Mouse (Mus musculus): ENCODE measurements around the gene H3f3a. TPM values are rescaled to one million over a fixed set of nuclear protein-coding genes. Genes with fewer than 3 reads are reported as not detected.

Gene H3f3a
- polyA plus RNA-seq, 1 experiment from 2014 or later, result 2,557 TPM

DNA sequence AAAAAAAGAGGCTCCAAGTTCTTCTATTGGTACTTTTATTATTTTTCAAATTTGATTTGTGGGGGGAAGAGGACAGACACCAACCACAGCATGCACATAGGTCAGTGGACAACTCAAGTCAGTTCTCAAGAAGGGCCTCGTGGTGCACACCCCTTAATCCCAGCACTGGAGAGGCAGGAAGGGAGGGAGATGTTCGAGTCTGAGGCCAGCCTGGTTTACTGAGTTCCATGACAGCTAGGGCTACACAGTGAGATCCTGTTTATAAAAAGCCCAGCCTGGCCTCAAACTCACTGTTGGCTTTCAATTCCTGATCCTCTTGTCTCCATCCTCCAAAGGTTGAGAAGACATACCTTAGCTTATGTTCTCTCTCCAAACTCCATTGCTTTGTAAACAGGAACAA lies 12.9 kb downstream of the H3f3a start:
- H3K4me3 ChIP-seq (replicated peaks; ENCODE audit: low read depth, low read length), result no peak overlapping the region
- H3K9ac ChIP-seq (ENCODE audit: low read depth, low read length), result no peak overlapping the region
- H3K4me2 ChIP-seq (ENCODE audit: low read length), result no peak overlapping the region
- 62% methylated on average over 2 of the region's 2 CpGs for WGBS
- TF ChIP-seq CTCF (IDR thresholded peaks at IDR 0.05; ENCODE audit: low read depth), result no peak
- H3K4me1 ChIP-seq (replicated peaks; ENCODE audit: insufficient read depth, low read length), result no peaks in the 10 kb centered on the region
- no peak for DNase-seq (ENCODE audit: low spot score)
- H3K27me3 ChIP-seq (ENCODE audit: insufficient read depth, low read length), result no peaks in the 10 kb centered on the region
- ATAC-seq (replicated peaks; ENCODE audit: low FRiP score, low read depth), result no peak
- no peak overlapping the region for H3K27ac ChIP-seq
- no peaks in the 10 kb centered on the region for H3K9me3 ChIP-seq (replicated peaks; ENCODE audit: low read length)
- peaks cover 30% of the 10 kb centered on the region for H3K36me3 ChIP-seq (ENCODE audit: insufficient read depth, low read length)

GRCm38 (mm10) chr1:180800022-180800421 lies 13.7 kb downstream of the H3f3a start:
- no peak for DNase-seq (ENCODE audit: low spot score)
- H3K4me2 ChIP-seq (ENCODE audit: low read length), result no peak overlapping the region
- H3K36me3 ChIP-seq (ENCODE audit: insufficient read depth, low read length), result peaks cover 22% of the 10 kb centered on the region
- no peak for ATAC-seq (replicated peaks; ENCODE audit: low FRiP score, low read depth)
- H3K27me3 ChIP-seq (ENCODE audit: insufficient read depth, low read length), result no peaks in the 10 kb centered on the region
- no peaks in the 10 kb centered on the region for H3K9me3 ChIP-seq (replicated peaks; ENCODE audit: low read length)
- H3K4me3 ChIP-seq (replicated peaks; ENCODE audit: low read depth, low read length), result no peak overlapping the region
- 63% methylated on average over 5 of the region's 5 CpGs for WGBS
- H3K27ac ChIP-seq, result no peak overlapping the region
- no peak overlapping the region for H3K9ac ChIP-seq (ENCODE audit: low read depth, low read length)
- no peak for TF ChIP-seq CTCF (IDR thresholded peaks at IDR 0.05; ENCODE audit: low read depth)
- H3K4me1 ChIP-seq (replicated peaks; ENCODE audit: insufficient read depth, low read length), result no peaks in the 10 kb centered on the region

- no peak for TF ChIP-seq CTCF (IDR thresholded peaks at IDR 0.05; ENCODE audit: low read depth)
- Histone ChIP-seq H3K4me1 (replicated peaks; ENCODE audit: insufficient read depth, low read length) (0 out of 2 replicates have a peak, but pooled peaks cover 3% of the 10 kb centered on the region), H3K27me3 (ENCODE audit: insufficient read depth, low read length) (no peaks in the 10 kb centered on the region), H3K4me2 (ENCODE audit: low read length) (no peak overlapping the region), H3K9ac (ENCODE audit: low read depth, low read length) (no peak overlapping the region), H3K4me3 (replicated peaks; ENCODE audit: low read depth, low read length) (no peak overlapping the region), H3K36me3 (ENCODE audit: insufficient read depth, low read length) (peaks cover 15% of the 10 kb centered on the region), H3K27ac (no peak overlapping the region), H3K9me3 (replicated peaks; ENCODE audit: low read length) (no peaks in the 10 kb centered on the region)
- no peak for DNase-seq (ENCODE audit: low spot score)
- 88% methylated on average over 5 of the region's 5 CpGs for whole genome bisulfite sequencing
- no peak for ATAC-seq (replicated peaks; ENCODE audit: low FRiP score, low read depth)
Measured at GRCm38 (mm10) chr1:180799253-180799652, 14.5 kb downstream of the H3f3a start.

DNA sequence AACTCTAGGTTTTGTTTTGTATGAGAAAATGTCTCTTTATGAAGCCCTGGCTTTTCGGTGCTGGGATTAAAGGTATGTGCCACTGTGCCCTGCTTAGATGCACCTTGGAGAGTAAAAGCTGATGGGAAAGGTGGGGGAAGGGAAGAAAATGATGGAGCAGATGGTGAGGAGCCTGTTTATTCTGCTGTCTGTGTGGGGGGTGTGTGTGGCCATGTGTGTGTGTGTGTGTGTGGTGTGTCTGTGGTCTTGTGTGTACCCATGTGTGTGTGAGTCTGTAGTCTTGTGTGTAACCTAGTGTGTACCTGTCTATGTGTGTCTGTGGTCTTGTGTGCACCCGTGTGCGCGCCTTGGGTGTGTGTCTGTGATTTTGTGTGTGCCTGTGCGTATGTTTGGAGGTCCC lies 15.1 kb downstream of the H3f3a start:
- Histone ChIP-seq H3K27me3 (ENCODE audit: insufficient read depth, low read length) (no peaks in the 10 kb centered on the region), H3K4me2 (ENCODE audit: low read length) (no peak overlapping the region), H3K4me1 (replicated peaks; ENCODE audit: insufficient read depth, low read length) (peaks cover 9% of the 10 kb centered on the region), H3K9ac (ENCODE audit: low read depth, low read length) (no peak overlapping the region), H3K27ac (no peak overlapping the region), H3K9me3 (replicated peaks; ENCODE audit: low read length) (no peaks in the 10 kb centered on the region), H3K4me3 (replicated peaks; ENCODE audit: low read depth, low read length) (no peak overlapping the region), H3K36me3 (ENCODE audit: insufficient read depth, low read length) (peaks cover 9% of the 10 kb centered on the region)
- ATAC-seq (replicated peaks; ENCODE audit: low FRiP score, low read depth), result no peak
- DNase-seq (ENCODE audit: low spot score), result no peak
- 98% methylated on average over 5 of the region's 5 CpGs for WGBS
- no peak for TF ChIP-seq CTCF (IDR thresholded peaks at IDR 0.05; ENCODE audit: low read depth)

DNA sequence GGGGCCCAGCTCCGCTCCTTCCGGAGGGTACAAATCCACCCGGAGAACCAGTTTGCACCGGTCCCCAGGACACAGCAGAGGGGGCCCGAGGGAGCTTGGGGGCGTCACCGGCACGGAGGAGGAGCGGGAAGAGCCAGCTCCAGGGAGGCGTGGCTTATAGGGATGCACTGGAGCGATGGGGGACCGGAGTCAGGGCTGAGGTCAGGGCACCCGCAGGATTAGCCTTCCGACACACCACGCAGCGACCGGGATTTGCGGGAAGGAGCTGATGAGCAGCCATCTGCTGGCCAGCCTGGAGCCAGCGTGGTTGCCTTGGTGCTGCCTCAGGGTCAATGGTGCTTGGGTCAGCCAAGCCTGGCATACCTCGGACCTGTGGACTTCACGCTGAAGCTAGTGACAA lies 19.6 kb downstream of the H3f3a start:
- Histone ChIP-seq H3K4me3 (replicated peaks; ENCODE audit: low read depth, low read length) (peak overlapping the region; percentile 30), H3K4me1 (replicated peaks; ENCODE audit: insufficient read depth, low read length) (peaks cover 14% of the 10 kb centered on the region), H3K27me3 (ENCODE audit: insufficient read depth, low read length) (no peaks in the 10 kb centered on the region), H3K9ac (ENCODE audit: low read depth, low read length) (peak overlapping the region; percentile 54; the same call in 1 of the 2 replicates), H3K27ac (peak overlapping the region; percentile 75; the same call in 1 of the 2 replicates), H3K36me3 (ENCODE audit: insufficient read depth, low read length) (no peaks in the 10 kb centered on the region), H3K4me2 (ENCODE audit: low read length) (peak overlapping the region; percentile 81), H3K9me3 (replicated peaks; ENCODE audit: low read length) (no peaks in the 10 kb centered on the region)
- peak; percentile 78 for DNase-seq (ENCODE audit: low spot score)
- WGBS, result 3% methylated on average over 21 of the region's 21 CpGs
- ATAC-seq (replicated peaks; ENCODE audit: low FRiP score, low read depth), result peak; percentile 88
- 0 out of 2 replicates have a peak, but pooled peaks have one; percentile 27 for TF ChIP-seq CTCF (IDR thresholded peaks at IDR 0.05; ENCODE audit: low read depth)

GRCm38 (mm10) chr1:180793445-180794117 lies 20.2 kb downstream of the H3f3a start:
- Histone ChIP-seq H3K4me2 (ENCODE audit: low read length) (peak overlapping the region; percentile 81), H3K4me1 (replicated peaks; ENCODE audit: insufficient read depth, low read length) (peaks cover 14% of the 10 kb centered on the region), H3K9me3 (replicated peaks; ENCODE audit: low read length) (no peaks in the 10 kb centered on the region), H3K4me3 (replicated peaks; ENCODE audit: low read depth, low read length) (peak overlapping the region; percentile 30), H3K36me3 (ENCODE audit: insufficient read depth, low read length) (no peaks in the 10 kb centered on the region), H3K27ac (peak overlapping the region; percentile 75), H3K27me3 (ENCODE audit: insufficient read depth, low read length) (no peaks in the 10 kb centered on the region), H3K9ac (ENCODE audit: low read depth, low read length) (peak overlapping the region; percentile 54; the same call in 1 of the 2 replicates)
- peak; percentile 55 for TF ChIP-seq CTCF (IDR thresholded peaks at IDR 0.05; ENCODE audit: low read depth)
- WGBS, result 12% methylated on average over 18 of the region's 18 CpGs
- ATAC-seq (replicated peaks; ENCODE audit: low FRiP score, low read depth) (peak; percentile 61), DNase-seq (ENCODE audit: low spot score) (peak; percentile 79)

All from kidney, postnatal 0 days (tissue).